12 mouse cellular contexts compared by ENCODE assay signal in the genomic region with DNA sequence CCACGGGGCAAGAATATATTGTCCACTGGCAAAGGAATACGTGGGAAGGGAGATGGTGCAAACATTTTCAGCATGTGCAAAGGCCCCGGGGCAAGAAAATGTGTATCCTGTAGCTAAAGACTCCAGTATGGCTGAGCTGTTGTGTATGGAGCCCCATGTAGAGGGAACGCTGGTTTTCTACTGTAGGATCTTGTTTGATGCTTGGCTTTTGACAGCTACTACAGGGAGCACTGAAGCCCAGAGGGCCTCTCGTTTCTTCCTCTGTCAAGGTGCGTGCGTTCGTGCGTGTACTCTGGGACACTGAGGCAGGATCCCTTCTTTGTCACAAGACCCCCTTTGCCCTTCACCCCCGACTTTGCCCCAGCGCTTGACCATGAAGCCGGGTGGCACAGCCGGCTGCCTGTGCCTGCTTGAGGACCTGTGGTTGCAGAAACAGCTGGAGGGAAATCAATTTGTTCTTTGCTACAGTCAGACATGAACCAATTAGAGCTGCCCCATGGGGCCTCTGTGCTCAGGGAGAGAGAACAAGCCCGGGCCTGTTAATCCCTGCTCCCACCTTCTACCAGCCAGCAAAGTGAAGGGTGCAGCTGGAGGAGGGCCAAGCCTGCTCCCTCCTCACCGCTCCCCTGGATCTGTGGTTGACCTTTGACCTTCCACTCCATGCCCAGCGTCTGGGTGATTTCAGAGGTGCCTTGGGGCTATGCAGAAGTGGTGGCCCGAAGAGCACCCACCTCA.
A peak's percentile ranks its signal among the peaks of the same experiment; 100 is the strongest.
DNase-seq lines count a peak whose midpoint lies in the region; ATAC-seq and TF ChIP-seq lines count a peak whose summit lies in the region.
"Had no signal": no experiment of that assay in that cellular context is flagged by ENCODE, and none has a peak within 500 bp of the region (broad histone marks: within the 10 kb centered on the region; RNA-seq: fewer than 3 reads in every experiment).

No protein-coding gene starts in this region.

- TF ChIP-seq EP300 in ES-Bruce4 (IDR thresholded peaks at IDR 0.05; ENCODE audit: insufficient read depth, low read depth, low read length), result peak; percentile 54; the same call in 1 of the 2 replicates

- peaks cover 18% of the 10 kb centered on the region for H3K4me1 ChIP-seq in ES-Bruce4 (ENCODE audit: control insufficient read depth, insufficient read depth, low read length)
- H3K4me1 ChIP-seq in embryonic facial prominence, embryonic 15.5 days, result peaks cover 32% of the 10 kb centered on the region
- peaks cover 52% of the 10 kb centered on the region for H3K4me1 ChIP-seq in midbrain, embryonic 11.5 days (ENCODE audit: control insufficient read depth, insufficient read depth, low read length)

- peak overlapping the region; percentile 65 for H3K4me3 ChIP-seq in ES-Bruce4 (ENCODE audit: low read depth, low read length)
- no peak overlapping the region for H3K4me3 ChIP-seq in embryonic facial prominence, embryonic 15.5 days (replicated peaks)
- H3K4me3 ChIP-seq in midbrain, embryonic 11.5 days (ENCODE audit: low read depth, low read length), result no peak overlapping the region
- H3K4me3 ChIP-seq: heart, embryonic 12.5 days; liver, embryonic 12.5 days had no signal

- H3K9ac ChIP-seq in ES-Bruce4 (ENCODE audit: low read depth, poor library complexity, severe bottlenecking), result peak overlapping the region; percentile 59
- H3K9ac ChIP-seq in embryonic facial prominence, embryonic 15.5 days, result no peak overlapping the region
- peak overlapping the region; percentile 59; the same call in 1 of the 2 replicates for H3K9ac ChIP-seq in midbrain, embryonic 11.5 days (ENCODE audit: low read length)
- H3K9ac ChIP-seq: heart, embryonic 12.5 days; liver, embryonic 12.5 days had no signal

- TF ChIP-seq CTCF in ES-Bruce4 (IDR thresholded peaks at IDR 0.05; ENCODE audit: low read depth, low read length), result no peak

- no peak for TF ChIP-seq POLR2A in ES-Bruce4 (IDR thresholded peaks at IDR 0.05; ENCODE audit: insufficient read depth, low read length)

- DNase-seq in embryo, embryonic 10 days (ENCODE audit: low spot score), result peak; percentile 24
- DNase-seq in embryo, embryonic 9.5 days (ENCODE audit: extremely low spot score), result no peak
- DNase-seq in midbrain, embryonic 11.5 days (ENCODE audit: low spot score, missing footprints), result peak; percentile 92
- DNase-seq in right cerebral cortex, postnatal 25 days, result no peak
- no peak for DNase-seq in left cerebral cortex, adult 8-10 months (ENCODE audit: low spot score in 2 of 2)
- DNase-seq: kidney, adult 11 months; lung, postnatal 4 days had no signal

- H3K27me3 ChIP-seq in ES-Bruce4 (ENCODE audit: control insufficient read depth, insufficient read depth, low read length, poor library complexity, severe bottlenecking), result no peaks in the 10 kb centered on the region
- H3K27me3 ChIP-seq in embryonic facial prominence, embryonic 15.5 days, result no peaks in the 10 kb centered on the region; the same call in 1 of the 2 replicates
- H3K27me3 ChIP-seq in midbrain, embryonic 11.5 days (ENCODE audit: control insufficient read depth, insufficient read depth, low read length), result no peaks in the 10 kb centered on the region
- H3K27me3 ChIP-seq: liver, embryonic 12.5 days had no signal

- H3K9me3 ChIP-seq in ES-Bruce4 (replicated peaks; ENCODE audit: control insufficient read depth, insufficient read depth, low read length, poor library complexity, severe bottlenecking), result no peaks in the 10 kb centered on the region
- H3K9me3 ChIP-seq in embryonic facial prominence, embryonic 15.5 days (replicated peaks), result no peaks in the 10 kb centered on the region
- no peaks in the 10 kb centered on the region for H3K9me3 ChIP-seq in midbrain, embryonic 11.5 days (ENCODE audit: control insufficient read depth, low read length)
- H3K9me3 ChIP-seq: heart, embryonic 12.5 days; liver, embryonic 12.5 days had no signal

- 50% methylated on average over 17 of the region's 17 CpGs for whole genome bisulfite sequencing in embryonic facial prominence, embryonic 15.5 days
- 50% methylated on average over 17 of the region's 17 CpGs for WGBS in midbrain, embryonic 11.5 days

- ATAC-seq in embryonic facial prominence, embryonic 15.5 days (ENCODE audit: insufficient number of reproducible peaks, low FRiP score, low TSS enrichment, low read depth), result peak; percentile 20; the same call in 1 of the 2 replicates
- no peak for ATAC-seq in midbrain, embryonic 11.5 days (ENCODE audit: low FRiP score)
- ATAC-seq in activated CD4-positive, CD25-positive, alpha-beta regulatory T cell, adult 4 months, result no peak

- peak overlapping the region; percentile 99 for H3K27ac ChIP-seq in ES-Bruce4 (ENCODE audit: insufficient read depth, low read length)
- H3K27ac ChIP-seq in embryonic facial prominence, embryonic 15.5 days (replicated peaks), result no peak overlapping the region
- peak overlapping the region; percentile 95 for H3K27ac ChIP-seq in midbrain, embryonic 11.5 days (ENCODE audit: low read depth, low read length)
- H3K27ac ChIP-seq: liver, embryonic 12.5 days had no signal

- no peak overlapping the region for H3K4me2 ChIP-seq in embryonic facial prominence, embryonic 15.5 days (replicated peaks)
- H3K4me2 ChIP-seq in midbrain, embryonic 11.5 days, result no peak overlapping the region; the same call in 1 of the 2 replicates
- H3K4me2 ChIP-seq: heart, embryonic 12.5 days had no signal

- no peaks in the 10 kb centered on the region for H3K36me3 ChIP-seq in ES-Bruce4 (ENCODE audit: control insufficient read depth, insufficient read depth, low read length, poor library complexity, severe bottlenecking)
- H3K36me3 ChIP-seq in embryonic facial prominence, embryonic 15.5 days, result no peaks in the 10 kb centered on the region
- H3K36me3 ChIP-seq in midbrain, embryonic 11.5 days (ENCODE audit: control insufficient read depth, insufficient read depth, low read length), result no peaks in the 10 kb centered on the region
- H3K36me3 ChIP-seq: heart, embryonic 12.5 days; liver, embryonic 12.5 days had no signal

Comparison
In these comparisons a context has a peak if more than half of its experiments do, and no peak if none do; other contexts are left out.
1. DNase-seq: peak in embryo, embryonic 10 days (single experiment) and midbrain, embryonic 11.5 days (single experiment); none in embryo, embryonic 9.5 days (single experiment), right cerebral cortex, postnatal 25 days (single experiment) and left cerebral cortex, adult 8-10 months (0 of 2).